Mouse (Mus musculus): ENCODE measurements at regions not wholly inside any gene's neighbourhood (a gene's known extent, or its start where the extent isn't known, plus 50 kb on each side); places are given as distances from the start of the nearest gene placed in this dataset.
"Not testable (repeated sequence)": the region's sequence is repeated elsewhere in the genome, so short reads cannot be mapped to it uniquely, and the experiment has no call there.

DNA sequence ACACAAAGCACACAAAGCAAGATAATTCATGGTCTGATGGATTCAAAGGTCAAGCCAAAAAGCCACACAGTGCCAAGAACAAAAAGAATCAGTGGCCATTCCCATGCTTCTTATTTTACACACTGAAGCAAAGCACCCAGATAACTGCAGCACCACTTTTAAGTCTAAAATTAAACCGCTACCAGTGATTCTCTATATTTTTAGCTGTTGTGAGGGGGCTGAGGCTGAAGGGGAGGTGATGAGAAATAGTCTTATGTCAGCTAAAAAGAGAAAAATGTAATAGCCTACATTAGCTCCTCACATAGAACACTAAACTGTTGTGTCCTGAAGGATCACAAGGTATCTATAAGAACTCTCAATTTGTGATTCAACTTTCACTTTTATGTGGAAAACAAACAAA is 382.5 kb downstream of the Arl6ip6 start:
- H3K4me3 ChIP-seq (ENCODE audit: insufficient read depth, poor library complexity, severe bottlenecking), result no peak overlapping the region
- TF ChIP-seq CTCF (IDR thresholded peaks at IDR 0.05; ENCODE audit: control insufficient read depth, insufficient read depth, insufficient read length) (no peak), FOSL1 (IDR thresholded peaks at IDR 0.05; ENCODE audit: insufficient read depth, low read length, poor library complexity, severe bottlenecking) (no peak), MYOG (IDR thresholded peaks at IDR 0.05; ENCODE audit: control insufficient read depth, extremely low read depth, insufficient read length) (no peak), CEBPB (IDR thresholded peaks at IDR 0.05; ENCODE audit: low read depth) (no peak), USF1 (IDR thresholded peaks at IDR 0.05; ENCODE audit: low read depth) (no peak), MYOD1 (IDR thresholded peaks at IDR 0.05; ENCODE audit: control insufficient read depth, insufficient read length, low read depth) (no peak), MAX (IDR thresholded peaks at IDR 0.05) (no peak)
- H3K79me2 ChIP-seq (ENCODE audit: control insufficient read depth, insufficient read depth), result no peaks in the 10 kb centered on the region
- no peaks in the 10 kb centered on the region for H3K27me3 ChIP-seq (ENCODE audit: control insufficient read depth, insufficient read depth, insufficient read length)
- no peaks in the 10 kb centered on the region for H3K79me3 ChIP-seq (ENCODE audit: low read depth)
- no peaks in the 10 kb centered on the region for H3K36me3 ChIP-seq (ENCODE audit: control insufficient read depth, insufficient read depth)
- no peak overlapping the region for H3ac ChIP-seq (ENCODE audit: control insufficient read depth, insufficient read length, low read depth)

DNA sequence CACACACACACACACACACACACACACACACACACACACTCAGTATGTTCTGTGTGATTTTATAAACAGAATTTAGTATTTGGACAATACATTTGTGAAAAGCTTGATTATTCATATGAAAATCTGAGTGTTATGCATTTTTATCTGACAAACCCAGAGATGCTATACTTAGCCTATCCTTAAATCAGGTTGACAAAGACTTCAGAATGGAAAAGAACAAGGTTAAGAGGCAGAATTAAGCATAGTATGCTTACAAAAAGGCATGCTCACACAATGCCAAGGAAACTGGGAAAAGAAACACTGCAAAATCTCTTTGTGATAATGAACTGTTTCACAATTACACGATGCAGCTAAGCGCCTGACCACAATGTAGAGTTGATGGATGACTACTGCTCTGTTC is 414.3 kb downstream of the Arl6ip6 start:
- H3K79me3 ChIP-seq (ENCODE audit: low read depth), result no peaks in the 10 kb centered on the region
- H3K79me2 ChIP-seq (ENCODE audit: control insufficient read depth, insufficient read depth), result no peaks in the 10 kb centered on the region
- H3ac ChIP-seq (ENCODE audit: control insufficient read depth, insufficient read length, low read depth), result no peak overlapping the region
- H3K27me3 ChIP-seq (ENCODE audit: control insufficient read depth, insufficient read depth, insufficient read length), result no peaks in the 10 kb centered on the region
- TF ChIP-seq CTCF (IDR thresholded peaks at IDR 0.05; ENCODE audit: control insufficient read depth, insufficient read depth, insufficient read length), result no peak
- H3K4me3 ChIP-seq (ENCODE audit: insufficient read depth, poor library complexity, severe bottlenecking), result no peak overlapping the region
- H3K36me3 ChIP-seq (ENCODE audit: control insufficient read depth, insufficient read depth), result no peaks in the 10 kb centered on the region

DNA sequence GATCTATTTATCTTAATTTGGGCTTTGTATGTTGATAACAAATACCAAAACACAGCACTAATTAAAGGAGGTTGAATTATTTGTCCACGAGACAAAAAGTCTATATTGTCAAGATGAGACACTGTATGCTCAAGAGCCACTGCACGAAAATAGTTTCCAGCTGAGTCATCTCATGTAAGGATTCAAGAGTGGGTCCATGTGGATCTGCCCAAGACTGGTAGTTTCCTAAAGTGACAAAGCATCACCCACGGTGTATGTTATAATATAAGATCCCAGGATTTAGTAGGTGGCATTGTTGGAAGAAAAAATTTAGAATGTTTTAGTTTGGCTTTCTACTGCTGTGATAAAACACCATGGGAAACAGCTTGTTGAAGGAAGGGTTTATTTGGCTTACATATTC is 428.2 kb downstream of the Arl6ip6 start:
- Histone ChIP-seq H3K4me3 (ENCODE audit: insufficient read depth, poor library complexity, severe bottlenecking) (no peak overlapping the region), H3K27me3 (ENCODE audit: control insufficient read depth, insufficient read depth, insufficient read length) (no peaks in the 10 kb centered on the region), H3ac (ENCODE audit: control insufficient read depth, insufficient read length, low read depth) (no peak overlapping the region), H3K79me2 (ENCODE audit: control insufficient read depth, insufficient read depth) (no peaks in the 10 kb centered on the region), H3K36me3 (ENCODE audit: control insufficient read depth, insufficient read depth) (no peaks in the 10 kb centered on the region), H3K79me3 (ENCODE audit: low read depth) (no peaks in the 10 kb centered on the region)
- no peak for TF ChIP-seq MAX (IDR thresholded peaks at IDR 0.05)
- no peak for TF ChIP-seq USF1 (IDR thresholded peaks at IDR 0.05; ENCODE audit: low read depth)
- TF ChIP-seq FOSL1 (IDR thresholded peaks at IDR 0.05; ENCODE audit: insufficient read depth, low read length, poor library complexity, severe bottlenecking), result no peak
- no peak for TF ChIP-seq CEBPB (IDR thresholded peaks at IDR 0.05; ENCODE audit: low read depth)
- no peak for TF ChIP-seq MYOG (IDR thresholded peaks at IDR 0.05; ENCODE audit: control insufficient read depth, extremely low read depth, insufficient read length)
- TF ChIP-seq MYOD1 (IDR thresholded peaks at IDR 0.05; ENCODE audit: control insufficient read depth, insufficient read length, low read depth), result no peak
- no peak for TF ChIP-seq CTCF (IDR thresholded peaks at IDR 0.05; ENCODE audit: control insufficient read depth, insufficient read depth, insufficient read length)

DNA sequence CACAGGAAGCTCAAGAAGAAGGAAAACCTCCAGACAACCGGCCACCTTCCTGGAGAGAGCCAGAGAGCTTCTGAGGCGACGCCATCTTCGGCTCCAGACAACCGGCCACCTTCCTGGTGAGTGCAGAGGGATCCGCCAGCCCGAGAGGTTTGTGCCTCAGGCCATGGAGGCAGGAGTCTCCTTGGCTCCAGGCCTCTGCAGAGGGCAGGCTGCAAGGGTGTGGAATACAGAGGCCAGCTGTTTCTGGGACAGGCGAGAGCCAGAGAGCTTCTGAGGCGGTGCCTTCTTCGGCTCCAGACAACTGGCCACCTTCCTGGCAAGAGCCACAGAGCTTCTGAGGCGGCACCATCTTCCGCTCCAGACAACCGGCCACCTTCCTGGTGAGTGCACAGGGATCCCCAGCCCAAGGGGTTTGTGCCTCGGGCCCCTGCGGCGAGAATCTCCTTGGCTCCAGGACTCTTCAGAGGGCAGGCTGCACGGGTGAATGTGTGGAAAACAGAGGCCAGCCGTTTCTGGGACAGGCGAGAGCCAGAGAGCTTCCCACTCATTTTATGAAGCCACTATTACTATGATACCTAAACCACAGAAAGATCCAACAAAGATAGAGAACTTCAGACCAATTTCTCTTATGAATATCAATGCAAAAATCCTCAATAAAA is 441.4 kb downstream of the Arl6ip6 start:
- not testable (repeated sequence) for H3K4me3 ChIP-seq (ENCODE audit: insufficient read depth, poor library complexity, severe bottlenecking); H3K27me3 ChIP-seq (ENCODE audit: control insufficient read depth, insufficient read depth, insufficient read length); H3K79me3 ChIP-seq (ENCODE audit: low read depth); H3ac ChIP-seq (ENCODE audit: control insufficient read depth, insufficient read length, low read depth); H3K36me3 ChIP-seq (ENCODE audit: control insufficient read depth, insufficient read depth); H3K79me2 ChIP-seq (ENCODE audit: control insufficient read depth, insufficient read depth)

DNA sequence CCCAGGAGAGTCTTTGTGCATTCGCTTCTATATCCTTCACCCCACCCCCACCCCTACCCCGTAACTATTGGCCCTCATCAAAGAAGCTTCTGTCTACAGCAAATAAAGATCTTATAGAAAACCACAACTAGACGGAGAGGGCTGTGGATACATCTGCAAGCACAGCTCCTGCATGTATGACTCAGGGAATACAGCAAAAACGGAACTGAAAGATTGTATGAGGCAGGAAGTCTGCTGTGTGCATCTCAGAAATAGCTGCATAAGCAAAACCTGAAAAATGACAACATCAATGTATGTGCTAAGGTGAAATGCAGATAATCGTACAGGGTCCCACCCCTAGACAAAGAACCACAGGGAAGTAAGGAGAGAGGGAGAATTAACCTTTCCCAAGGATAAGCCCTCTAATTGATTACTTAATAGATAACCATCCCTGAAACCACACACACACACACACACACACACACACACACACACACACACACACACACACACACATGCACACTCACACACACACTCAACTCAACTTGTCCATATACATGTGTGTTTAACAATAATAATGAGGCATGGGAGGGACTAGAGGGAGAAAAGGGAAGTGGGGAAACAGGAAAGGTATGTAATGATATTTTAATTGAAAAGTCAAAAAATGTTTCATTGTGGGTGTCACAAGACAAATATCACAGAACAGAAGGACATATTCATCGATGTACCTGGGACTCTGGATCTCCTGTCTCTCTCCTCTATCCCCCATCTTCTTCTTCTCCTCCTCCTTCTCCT is 416.6 kb downstream of the Rprm start:
- Histone ChIP-seq H3K79me2 (ENCODE audit: control insufficient read depth, insufficient read depth) (no peaks in the 10 kb centered on the region), H3K4me3 (ENCODE audit: insufficient read depth, poor library complexity, severe bottlenecking) (no peak overlapping the region), H3K36me3 (ENCODE audit: control insufficient read depth, insufficient read depth) (no peaks in the 10 kb centered on the region), H3ac (ENCODE audit: control insufficient read depth, insufficient read length, low read depth) (no peak overlapping the region), H3K79me3 (ENCODE audit: low read depth) (no peaks in the 10 kb centered on the region), H3K27me3 (ENCODE audit: control insufficient read depth, insufficient read depth, insufficient read length) (no peaks in the 10 kb centered on the region)
- TF ChIP-seq CTCF (IDR thresholded peaks at IDR 0.05; ENCODE audit: control insufficient read depth, insufficient read depth, insufficient read length) (no peak), MYOD1 (IDR thresholded peaks at IDR 0.05; ENCODE audit: control insufficient read depth, insufficient read length, low read depth) (no peak), CEBPB (IDR thresholded peaks at IDR 0.05; ENCODE audit: low read depth) (no peak), USF1 (IDR thresholded peaks at IDR 0.05; ENCODE audit: low read depth) (no peak), FOSL1 (IDR thresholded peaks at IDR 0.05; ENCODE audit: insufficient read depth, low read length, poor library complexity, severe bottlenecking) (no peak), MYOG (IDR thresholded peaks at IDR 0.05; ENCODE audit: control insufficient read depth, extremely low read depth, insufficient read length) (no peak), MAX (IDR thresholded peaks at IDR 0.05) (no peak)

DNA sequence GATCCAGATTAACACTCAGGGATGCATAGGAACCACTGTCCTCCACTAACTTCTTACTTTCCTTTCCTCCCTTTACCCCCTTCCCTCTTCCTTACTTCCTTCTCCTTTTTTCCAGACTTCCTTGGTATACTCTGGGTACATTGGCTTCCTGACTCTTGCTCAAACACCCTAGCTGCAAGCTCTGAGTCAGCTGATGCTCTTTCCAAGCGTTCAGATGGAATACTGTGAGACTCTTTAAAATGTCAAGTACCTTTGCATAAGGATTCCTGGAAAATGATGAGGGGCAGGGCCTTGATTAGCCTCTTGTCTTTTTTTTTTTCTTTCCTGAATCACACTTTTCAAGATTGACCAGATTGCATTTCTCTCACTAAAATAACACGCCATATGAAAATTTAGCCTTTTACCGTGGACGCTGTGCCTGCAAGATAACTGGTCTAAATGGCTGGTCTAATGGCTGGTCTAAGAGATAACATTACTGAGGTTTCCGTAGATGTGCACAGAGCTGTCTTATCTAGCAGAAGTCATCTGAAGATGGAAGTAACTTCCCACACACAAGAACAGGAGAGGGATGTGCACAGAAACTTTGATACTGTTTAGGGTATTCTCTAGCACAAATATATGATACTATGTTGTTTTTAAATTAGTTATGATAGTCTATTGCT is 404.9 kb downstream of the Rprm start:
- Histone ChIP-seq H3K36me3 (ENCODE audit: control insufficient read depth, insufficient read depth) (no peaks in the 10 kb centered on the region), H3ac (ENCODE audit: control insufficient read depth, insufficient read length, low read depth) (no peak overlapping the region), H3K79me3 (ENCODE audit: low read depth) (no peaks in the 10 kb centered on the region), H3K79me2 (ENCODE audit: control insufficient read depth, insufficient read depth) (no peaks in the 10 kb centered on the region), H3K4me3 (ENCODE audit: insufficient read depth, poor library complexity, severe bottlenecking) (no peak overlapping the region), H3K27me3 (ENCODE audit: control insufficient read depth, insufficient read depth, insufficient read length) (no peaks in the 10 kb centered on the region)
- TF ChIP-seq CEBPB (IDR thresholded peaks at IDR 0.05; ENCODE audit: low read depth) (no peak), FOSL1 (IDR thresholded peaks at IDR 0.05; ENCODE audit: insufficient read depth, low read length, poor library complexity, severe bottlenecking) (no peak), CTCF (IDR thresholded peaks at IDR 0.05; ENCODE audit: control insufficient read depth, insufficient read depth, insufficient read length) (no peak), MYOD1 (IDR thresholded peaks at IDR 0.05; ENCODE audit: control insufficient read depth, insufficient read length, low read depth) (no peak), USF1 (IDR thresholded peaks at IDR 0.05; ENCODE audit: low read depth) (no peak), MYOG (IDR thresholded peaks at IDR 0.05; ENCODE audit: control insufficient read depth, extremely low read depth, insufficient read length) (no peak), MAX (IDR thresholded peaks at IDR 0.05) (no peak)

Measured in C2C12 (cell line).